Mouse (Mus musculus): Measurements from ENCODE around the gene Kxd1.
A peak's percentile ranks its signal among the peaks of the same experiment; 100 is the strongest.

GRCm38 (mm10) chr8:70504851-70505250 is 22.9 kb downstream of the Kxd1 start:
- TF ChIP-seq CTCF (IDR thresholded peaks at IDR 0.05; ENCODE audit: borderline replicate concordance, insufficient read depth, low read depth, low read length), result peak; percentile 87
- TF ChIP-seq POLR2A (IDR thresholded peaks at IDR 0.05; ENCODE audit: borderline replicate concordance, insufficient read depth, low read length), result no peak
